Mouse (Mus musculus) gastrocnemius, postnatal 10 days (tissue): ENCODE measurements around the gene Dynlrb1. TPM values are rescaled to one million over a fixed set of nuclear protein-coding genes. Genes with fewer than 3 reads are reported as not detected.

Experiments used
- DNase-seq: peaks from one replicate; pipeline ENCODE4 v3.0.0; 2021; ENCODE audit warnings: mixed read lengths
- long read RNA-seq, 2 experiments: library from polyadenylated mRNA; stranded (forward); transcript quantifications; one replicate each; pipeline ENCODE4 v2.0.0; 2021
- total RNA-seq, 2 experiments: library from RNA; stranded (reverse); gene quantifications; 2 replicates each; pipeline ENCODE4 v1.2.3; 2021

The Dynlrb1 gene
- total RNA-seq: 100 to 1,000 TPM; 155 to 156 TPM
- long read RNA-seq, experiment 1, transcript Dynlrb1-202 (4 exons, 684 nt): major isoform, 55 of 70 reads
- long read RNA-seq, experiment 1, transcript Dynlrb1-203 (4 exons, 534 nt): minor isoform, 5 of 70 reads
- long read RNA-seq, experiment 1, partial matches to known transcripts: 5 of 70 reads
- long read RNA-seq, experiment 1, other reads (novel, unspliced or antisense): 4 of 70 reads
- long read RNA-seq, experiment 2, transcript Dynlrb1-202 (4 exons, 684 nt): major isoform, 57 of 63 reads
- long read RNA-seq, experiment 2, partial matches to known transcripts: 3 of 63 reads
- long read RNA-seq, experiment 2, other reads (novel, unspliced or antisense): 3 of 63 reads

DNA sequence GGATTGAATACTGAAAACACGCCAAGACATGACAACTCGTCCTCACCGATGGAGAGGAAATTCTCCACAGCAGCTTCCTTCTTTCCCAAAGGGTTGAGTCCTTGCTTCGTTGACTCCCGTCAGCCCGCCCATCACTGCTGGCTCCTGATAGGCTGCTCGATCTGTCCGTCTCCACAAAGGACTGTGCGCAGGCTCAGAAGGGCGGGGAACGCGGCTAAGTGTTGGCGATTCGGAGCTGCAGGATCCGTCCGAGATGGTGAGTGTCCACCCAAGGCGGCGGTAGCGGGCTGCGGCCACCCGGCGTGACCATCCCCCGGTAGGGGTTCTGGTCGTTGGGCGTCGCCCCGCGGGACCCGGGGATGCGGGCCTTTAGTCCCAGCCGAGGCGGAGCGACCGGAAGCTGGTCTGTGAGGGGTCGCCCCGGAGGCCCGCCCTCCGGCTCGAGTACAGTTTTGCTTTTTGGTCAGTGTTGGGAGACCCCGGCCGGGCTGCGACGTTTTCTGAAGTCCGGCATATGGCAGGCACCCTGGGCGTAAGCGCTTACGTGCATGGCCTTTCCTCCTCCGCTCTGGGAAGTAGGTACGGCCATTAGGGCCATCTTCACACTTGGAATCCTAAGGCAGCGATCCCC is at the start of gene Dynlrb1:
Gene Dynlrb1 (plus strand): TSS at position 172 of the 631 bp plus-strand sequence.
- peak; percentile 99 for DNase-seq

GRCm38 (mm10) chr2:155207419-155207818 is 28.9 kb upstream of the Dynlrb1 start:
- DNase-seq: no peak

- DNase-seq: no peak
Measured at GRCm38 (mm10) chr2:155223145-155223544, 13.2 kb upstream of the Dynlrb1 start.

- DNase-seq: no peak
Measured at GRCm38 (mm10) chr2:155224721-155225120, 11.6 kb upstream of the Dynlrb1 start.

- DNase-seq: no peak
Measured at GRCm38 (mm10) chr2:155235746-155236361, 479 bp upstream of the Dynlrb1 start.

- DNase-seq: no peak
Measured at GRCm38 (mm10) chr2:155237276-155237675, 943 bp downstream of the Dynlrb1 start.

- no peak for DNase-seq
Measured at GRCm38 (mm10) chr2:155240915-155241314, 4.6 kb downstream of the Dynlrb1 start.

DNA sequence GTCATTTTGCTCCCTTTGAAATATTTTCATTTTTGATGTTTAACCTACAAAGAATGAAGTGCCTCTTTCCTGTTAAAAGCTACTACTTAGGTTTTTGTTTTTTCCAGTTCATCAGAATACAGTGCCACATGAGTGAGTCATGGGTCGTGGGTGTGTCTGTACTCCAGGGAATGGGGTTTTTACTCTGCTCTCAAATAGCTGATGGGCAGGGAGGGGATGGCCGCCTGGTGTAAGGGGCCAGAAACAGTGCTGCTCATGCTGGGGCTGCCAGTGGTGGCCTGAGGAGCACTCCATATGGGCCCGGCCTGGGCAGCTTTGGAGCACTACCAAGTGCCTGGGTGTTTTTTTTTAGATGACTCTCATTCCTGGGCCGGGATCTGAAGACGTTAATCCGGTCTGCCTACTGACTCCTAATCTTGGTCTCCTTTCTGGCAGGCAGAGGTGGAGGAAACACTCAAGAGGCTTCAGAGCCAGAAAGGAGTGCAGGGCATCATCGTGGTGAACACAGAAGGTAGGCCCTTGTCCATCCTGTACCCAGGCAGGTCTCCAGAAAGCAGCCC is 6.0 kb downstream of the Dynlrb1 start:
- peak; percentile 10 for DNase-seq

DNA sequence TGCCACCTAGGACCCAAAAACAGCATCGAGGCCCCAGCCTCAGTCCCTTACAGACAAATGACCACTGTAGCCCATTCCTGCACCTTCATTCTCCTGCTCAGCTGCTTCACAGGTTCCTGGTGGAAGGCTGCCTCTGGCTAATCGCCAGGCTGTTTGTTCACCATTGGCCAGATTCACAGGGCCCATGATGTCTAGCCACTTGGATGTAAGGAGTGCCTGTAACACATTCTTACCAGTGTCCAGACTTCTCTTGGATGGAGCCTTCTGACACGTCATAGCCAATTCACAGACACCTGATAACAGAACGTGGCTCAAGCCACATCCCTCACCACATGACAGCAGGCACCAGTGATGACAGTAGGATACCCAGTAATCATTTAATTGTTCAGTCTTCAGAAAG is 9.9 kb downstream of the Dynlrb1 start:
- DNase-seq: no peak

GRCm38 (mm10) chr2:155248206-155248605 is 11.9 kb downstream of the Dynlrb1 start:
- DNase-seq: no peak

DNA sequence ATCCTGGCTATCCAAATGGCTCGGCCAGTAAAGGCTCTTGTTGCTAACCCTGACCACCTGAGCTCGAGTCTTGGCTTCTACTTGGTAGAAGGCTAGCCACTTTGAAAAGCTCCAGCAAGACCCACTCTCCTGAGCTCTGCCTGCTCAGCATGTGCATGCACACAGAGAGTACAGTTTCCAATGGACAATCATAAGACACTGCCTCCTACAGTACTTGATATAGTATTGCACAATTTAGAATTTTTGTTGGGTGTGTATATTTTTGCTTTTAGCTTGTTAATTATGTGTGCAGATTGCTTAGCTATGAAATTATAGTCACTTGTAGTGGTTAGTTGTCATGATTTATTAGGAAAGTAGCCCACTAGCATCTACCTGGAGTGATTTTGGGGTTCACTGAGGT is 12.4 kb downstream of the Dynlrb1 start:
- no peak for DNase-seq

DNA sequence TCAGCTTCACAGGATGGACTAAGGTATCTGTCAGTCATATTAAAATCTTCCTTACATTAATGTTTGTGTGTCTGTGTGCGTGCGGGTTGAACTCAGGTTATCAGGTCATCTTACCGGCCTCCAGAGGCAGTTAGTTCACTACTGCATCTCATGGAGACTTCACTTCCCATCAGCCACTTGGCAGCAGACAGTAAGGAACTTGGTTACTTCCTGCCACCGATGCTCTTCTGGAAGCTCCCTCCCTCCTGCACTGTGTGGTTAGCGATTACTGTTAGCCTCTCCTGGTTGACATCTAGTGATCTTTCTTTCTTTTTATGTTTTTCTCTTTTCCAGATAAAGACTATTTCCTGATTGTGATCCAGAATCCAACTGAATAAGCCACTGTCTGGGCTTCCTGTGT is 13.3 kb downstream of the Dynlrb1 start:
- no peak for DNase-seq

GRCm38 (mm10) chr2:155265526-155265925 is 29.2 kb downstream of the Dynlrb1 start:
- DNase-seq: no peak

GRCm38 (mm10) chr2:155266896-155267295 is 30.6 kb downstream of the Dynlrb1 start:
- DNase-seq: no peak

- DNase-seq: no peak
Measured at GRCm38 (mm10) chr2:155271957-155272356, 35.6 kb downstream of the Dynlrb1 start.

GRCm38 (mm10) chr2:155272396-155273170 is 36.2 kb downstream of the Dynlrb1 start:
- DNase-seq: no peak

- DNase-seq: no peak
Measured at GRCm38 (mm10) chr2:155273603-155274002, 37.3 kb downstream of the Dynlrb1 start.

DNA sequence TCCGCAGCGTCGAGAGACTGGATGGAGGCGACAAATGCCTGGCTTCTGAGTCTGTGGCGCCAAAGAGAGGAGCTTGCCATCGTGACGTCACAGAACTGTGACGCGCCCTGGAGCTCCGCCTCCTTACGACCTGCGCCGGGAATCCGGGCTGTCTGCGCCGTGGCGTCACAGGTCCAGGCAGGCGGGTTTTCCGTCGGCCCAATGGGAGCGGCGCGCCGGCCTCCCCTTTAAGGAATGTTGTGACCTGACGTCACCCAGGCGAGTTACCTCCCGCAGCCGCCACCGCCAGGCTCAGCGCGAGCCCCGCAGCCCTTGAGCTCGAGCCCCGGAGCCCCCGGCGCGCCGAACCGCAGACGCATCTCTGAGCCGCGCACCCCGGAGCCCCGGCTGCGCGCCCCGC is 39.9 kb downstream of the Dynlrb1 start, which contains the start of gene Map1lc3a:
Gene Map1lc3a (plus strand): TSS at position 103 of the 400 bp plus-strand sequence.
- DNase-seq: peak; percentile 95

DNA sequence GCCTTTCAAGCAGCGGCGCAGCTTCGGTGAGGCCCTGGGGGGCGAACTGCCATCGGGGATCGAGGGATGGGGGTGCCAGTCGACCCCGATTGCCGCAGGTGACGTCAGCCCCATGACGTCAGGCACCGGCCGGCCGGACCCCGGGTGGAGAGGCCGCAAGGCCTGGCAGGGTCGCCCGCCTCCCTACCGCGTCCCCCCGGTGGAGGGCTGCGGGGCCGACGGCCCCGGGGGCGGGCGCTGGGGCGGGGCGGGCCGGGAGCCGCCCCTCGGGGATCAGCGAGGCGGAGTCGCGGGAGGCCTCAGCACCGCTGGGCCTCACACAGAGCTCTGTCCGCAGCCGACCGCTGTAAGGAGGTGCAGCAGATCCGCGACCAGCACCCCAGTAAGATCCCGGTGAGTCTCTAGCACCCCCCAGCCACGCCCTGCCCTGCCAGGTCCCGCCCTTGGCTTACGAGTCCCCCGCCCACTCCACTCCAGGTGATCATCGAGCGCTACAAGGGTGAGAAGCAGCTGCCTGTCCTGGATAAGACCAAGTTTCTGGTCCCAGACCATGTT is 40.4 kb downstream of the Dynlrb1 start:
- DNase-seq: peak; percentile 70

DNA sequence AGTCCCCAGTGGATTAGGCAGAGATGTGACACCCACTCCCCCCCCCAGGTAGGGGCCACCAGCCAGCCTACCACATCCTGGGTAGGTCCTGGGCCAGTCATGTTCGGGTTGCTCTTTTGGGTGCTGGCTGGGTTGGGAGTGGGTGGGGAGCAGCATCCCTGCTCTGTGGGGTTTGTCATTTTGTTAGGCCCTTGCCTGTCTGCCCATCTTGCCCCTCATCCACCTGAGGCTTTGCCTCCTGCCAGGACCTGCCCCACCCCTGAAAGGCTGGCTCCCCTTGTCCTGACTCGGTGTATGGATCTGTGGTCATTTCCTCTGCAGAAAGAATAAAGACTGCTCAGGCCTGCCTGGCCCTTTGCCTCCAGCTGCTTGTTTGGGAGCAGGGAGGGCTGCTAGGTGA is 41.4 kb downstream of the Dynlrb1 start:
- no peak for DNase-seq

DNA sequence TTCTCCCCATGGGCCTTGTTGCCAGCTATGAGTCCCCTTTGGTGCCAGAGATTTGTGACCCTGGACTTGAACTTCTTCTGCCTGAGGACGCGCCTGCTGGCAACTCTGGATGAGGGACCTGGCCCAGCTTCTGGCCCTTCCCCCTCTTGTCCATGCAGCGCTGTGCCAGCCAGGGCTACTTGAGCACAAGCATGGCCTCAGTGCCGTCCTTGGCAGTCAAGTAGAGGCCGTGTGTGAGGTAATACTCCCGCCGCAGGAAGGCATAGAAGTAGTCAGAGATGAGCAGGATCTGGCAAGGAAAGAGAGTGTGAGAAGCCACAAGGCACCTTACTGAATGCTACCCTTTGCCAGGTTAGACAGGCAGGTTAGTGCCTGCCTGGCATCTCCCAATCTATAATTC is 42.0 kb downstream of the Dynlrb1 start:
- DNase-seq: peak; percentile 44

GRCm38 (mm10) chr2:155279163-155279562 is 42.8 kb downstream of the Dynlrb1 start:
- no peak for DNase-seq
